Comparison of ENCODE assay signal across 10 mouse cellular contexts in genomic region chr5:114146028-114146888, GRCm38 (mm10). TPM values are rescaled to one million over a fixed set of nuclear protein-coding genes. Genes with fewer than 3 reads are reported as not detected.
DNase-seq lines count a peak whose midpoint lies in the region; ATAC-seq lines count a peak whose summit lies in the region.
"Had no signal": no experiment of that assay in that cellular context is flagged by ENCODE, and none has a peak within 500 bp of the region (broad histone marks: within the 10 kb centered on the region; RNA-seq: fewer than 3 reads in every experiment).

TSS of gene Acacb (plus strand) at chr5:114146535.

- DNase-seq in lung, postnatal 36 days, result no peak
- no peak for DNase-seq in gastrocnemius, postnatal 10 days
- no peak for DNase-seq in intestine, embryonic 14.5 days (ENCODE audit: low spot score)
- no peak for DNase-seq in layer of hippocampus, adult 9-11 months
- DNase-seq in cerebellum, adult 9-11 months, result no peak
- no peak for DNase-seq in spleen, postnatal 36 days (ENCODE audit: low spot score in 2 of 2)
- DNase-seq: spleen, adult 18-20 months had no signal

- 0 out of 2 replicates have a peak within 1 kb of the TSS, but pooled peaks have one; percentile 1 for H3K9ac ChIP-seq in lung, embryonic 16.5 days (ENCODE audit: low read length)
- no peak within 1 kb of the TSS for H3K9ac ChIP-seq in intestine, embryonic 14.5 days (ENCODE audit: low read length)
- H3K9ac ChIP-seq in stomach, embryonic 15.5 days, result no peak within 1 kb of the TSS
- H3K9ac ChIP-seq: lung, embryonic 15.5 days had no signal

- H3K36me3 ChIP-seq in lung, embryonic 16.5 days (ENCODE audit: control insufficient read depth, insufficient read depth, low read length), result no peaks in the 10 kb centered on the region
- H3K36me3 ChIP-seq in intestine, embryonic 14.5 days (ENCODE audit: control insufficient read depth, insufficient read depth, low read length), result no peaks in the 10 kb centered on the region
- H3K36me3 ChIP-seq in stomach, embryonic 15.5 days, result no peaks in the 10 kb centered on the region
- H3K36me3 ChIP-seq: lung, embryonic 15.5 days had no signal

- H3K4me1 ChIP-seq in lung, embryonic 16.5 days (replicated peaks; ENCODE audit: control insufficient read depth, insufficient read depth, low read length), result no peaks in the 10 kb centered on the region; the same call in 1 of the 2 replicates
- H3K4me1 ChIP-seq in intestine, embryonic 14.5 days (replicated peaks; ENCODE audit: control insufficient read depth, insufficient read depth, low read length), result peaks cover 13% of the 10 kb centered on the region
- peaks cover 8% of the 10 kb centered on the region; the same call in 1 of the 2 replicates for H3K4me1 ChIP-seq in stomach, embryonic 15.5 days

- H3K9me3 ChIP-seq in lung, embryonic 16.5 days (ENCODE audit: control insufficient read depth, low read length), result no peaks in the 10 kb centered on the region
- no peaks in the 10 kb centered on the region for H3K9me3 ChIP-seq in intestine, embryonic 14.5 days (ENCODE audit: control insufficient read depth, low read length)
- no peaks in the 10 kb centered on the region for H3K9me3 ChIP-seq in stomach, embryonic 15.5 days
- H3K9me3 ChIP-seq: lung, embryonic 15.5 days had no signal

- no peak within 1 kb of the TSS for H3K4me3 ChIP-seq in lung, embryonic 16.5 days (ENCODE audit: low read length)
- no peak within 1 kb of the TSS for H3K4me3 ChIP-seq in intestine, embryonic 14.5 days (ENCODE audit: low read depth, low read length)
- H3K4me3 ChIP-seq in stomach, embryonic 15.5 days (replicated peaks), result no peak within 1 kb of the TSS
- H3K4me3 ChIP-seq: lung, embryonic 15.5 days had no signal

- no peak for ATAC-seq in lung, embryonic 16.5 days (ENCODE audit: low read depth)
- no peak for ATAC-seq in intestine, embryonic 14.5 days (replicated peaks; ENCODE audit: low FRiP score, low TSS enrichment, low read depth)
- no peak for ATAC-seq in stomach, embryonic 15.5 days (ENCODE audit: insufficient read depth, low FRiP score, low read depth)

- 33% methylated on average over 19 of the region's 19 CpGs for WGBS in lung, embryonic 16.5 days
- 23% methylated on average over 19 of the region's 19 CpGs for whole genome bisulfite sequencing in intestine, embryonic 14.5 days
- WGBS in stomach, embryonic 15.5 days, result 33% methylated on average over 19 of the region's 19 CpGs

- no peaks in the 10 kb centered on the region for H3K27me3 ChIP-seq in lung, embryonic 16.5 days (ENCODE audit: control insufficient read depth, insufficient read depth, low read depth, low read length)
- no peaks in the 10 kb centered on the region for H3K27me3 ChIP-seq in intestine, embryonic 14.5 days (replicated peaks; ENCODE audit: control insufficient read depth, insufficient read depth, low read length)
- H3K27me3 ChIP-seq in stomach, embryonic 15.5 days (replicated peaks), result no peaks in the 10 kb centered on the region
- H3K27me3 ChIP-seq: lung, embryonic 15.5 days had no signal

- no peak within 1 kb of the TSS for H3K4me2 ChIP-seq in lung, embryonic 16.5 days (ENCODE audit: low read depth, low read length)
- H3K4me2 ChIP-seq in intestine, embryonic 14.5 days (ENCODE audit: low read length), result 0 out of 2 replicates have a peak within 1 kb of the TSS, but pooled peaks have one; percentile 8
- peak within 1 kb of the TSS; percentile 21; the same call in 1 of the 2 replicates for H3K4me2 ChIP-seq in stomach, embryonic 15.5 days
- H3K4me2 ChIP-seq: lung, embryonic 15.5 days had no signal

- H3K27ac ChIP-seq in lung, embryonic 16.5 days (ENCODE audit: low read length), result no peak within 1 kb of the TSS
- H3K27ac ChIP-seq in intestine, embryonic 14.5 days (ENCODE audit: low read depth), result peak within 1 kb of the TSS; percentile 16; the same call in 1 of the 2 replicates
- peak within 1 kb of the TSS; percentile 28 for H3K27ac ChIP-seq in stomach, embryonic 15.5 days
- H3K27ac ChIP-seq: lung, embryonic 15.5 days had no signal

RNA-seq across cellular contexts. Expression of gene Acacb, which starts in this region (rescaled TPM):
- 2.0 and 2.3 TPM in 2 replicates for polyA plus RNA-seq in lung, embryonic 16.5 days (2015; fragmentation: Nextera tagmentation; extraction: Ambion mirVana)
- total RNA-seq in gastrocnemius, postnatal 10 days (2021), result 10 to 100 TPM; 66.3 to 71.7 TPM
- 2.3 and 2.4 TPM in 2 replicates for polyA plus RNA-seq in intestine, embryonic 14.5 days (2014; fragmentation: Nextera tagmentation; extraction: Ambion mirVana)
- polyA plus RNA-seq in stomach, embryonic 15.5 days (2015; fragmentation: Nextera tagmentation; extraction: Ambion mirVana), result 2.1 and 2.2 TPM in 2 replicates
